Mouse (Mus musculus) embryo, embryonic 10.5 days (tissue): ENCODE measurements around the gene Gm38119.
"Not testable (repeated sequence)": the region's sequence is repeated elsewhere in the genome, so short reads cannot be mapped to it uniquely, and the experiment has no call there.

Experiments
- DNase-seq: peaks from one replicate; pipeline ENCODE4 v3.0.0-alpha.2; 2015; ENCODE audit warnings: low spot score

Gene Gm38119

GRCm38 (mm10) chr3:92738996-92739395 lies at the start of gene Gm38119:
Gene Gm38119, minus strand, starts transcription at chr3:92739096.
- no peak for DNase-seq

DNA sequence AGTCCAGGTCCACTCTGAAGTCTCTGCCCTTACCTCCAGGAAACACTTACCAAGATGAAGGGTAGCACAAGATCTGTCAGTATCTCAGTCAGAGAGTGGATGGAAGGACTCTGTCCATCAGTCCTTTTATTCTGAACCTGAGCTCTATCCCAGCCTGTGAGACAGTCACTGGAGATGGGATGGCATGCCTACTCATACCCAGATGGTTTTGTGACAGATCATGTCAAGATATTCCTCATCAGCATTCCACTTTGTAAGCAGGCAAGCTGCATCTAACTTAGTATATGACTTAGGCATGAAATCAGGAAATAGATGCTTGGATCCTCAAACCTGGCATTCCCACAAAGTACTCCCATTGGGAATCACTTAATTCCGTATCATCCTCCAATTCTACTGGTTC lies 39.9 kb upstream of the Gm38119 start, which contains the start of gene Lce1i:
Gene Lce1i, minus strand, starts transcription at position 101 of the 400 bp plus-strand sequence.
- no peak for DNase-seq

GRCm38 (mm10) chr3:92771573-92771972 lies 32.7 kb upstream of the Gm38119 start:
- DNase-seq: peak; percentile 39

GRCm38 (mm10) chr3:92764965-92765364 lies 26.1 kb upstream of the Gm38119 start, which contains the start of gene Lce1h:
Gene Lce1h, minus strand, starts transcription at chr3:92765065.
- no peak for DNase-seq

GRCm38 (mm10) chr3:92753197-92753596 lies 14.3 kb upstream of the Gm38119 start:
- peak; percentile 4 for DNase-seq

GRCm38 (mm10) chr3:92752238-92752637 lies 13.3 kb upstream of the Gm38119 start, which contains the start of gene Lce1g:
Gene Lce1g, minus strand, starts transcription at chr3:92752338.
- no peak for DNase-seq

DNA sequence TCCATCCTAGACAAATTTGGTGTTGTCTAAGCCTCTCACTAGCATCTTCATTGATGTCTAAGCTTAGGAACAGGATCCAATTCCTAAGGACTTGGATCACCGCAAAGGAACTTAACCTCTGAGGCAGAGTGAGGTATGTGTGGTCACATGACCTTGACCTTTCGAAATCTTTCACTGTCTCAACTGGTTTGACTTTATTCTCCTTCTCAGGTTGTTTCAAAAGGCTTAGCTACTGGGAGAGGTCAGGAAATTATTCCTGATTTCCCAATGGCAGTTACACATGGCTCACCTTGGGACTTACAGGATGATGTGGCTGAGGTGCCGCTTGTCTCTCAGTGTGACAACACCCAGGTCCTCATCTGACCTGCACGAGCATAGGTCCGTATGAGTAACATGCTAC lies 16.3 kb downstream of the Gm38119 start:
- no peak for DNase-seq

GRCm38 (mm10) chr3:92720250-92720649 lies 18.6 kb downstream of the Gm38119 start, which contains the start of gene Lce1f:
Gene Lce1f, minus strand, starts transcription at chr3:92720350.
- no peak for DNase-seq

DNA sequence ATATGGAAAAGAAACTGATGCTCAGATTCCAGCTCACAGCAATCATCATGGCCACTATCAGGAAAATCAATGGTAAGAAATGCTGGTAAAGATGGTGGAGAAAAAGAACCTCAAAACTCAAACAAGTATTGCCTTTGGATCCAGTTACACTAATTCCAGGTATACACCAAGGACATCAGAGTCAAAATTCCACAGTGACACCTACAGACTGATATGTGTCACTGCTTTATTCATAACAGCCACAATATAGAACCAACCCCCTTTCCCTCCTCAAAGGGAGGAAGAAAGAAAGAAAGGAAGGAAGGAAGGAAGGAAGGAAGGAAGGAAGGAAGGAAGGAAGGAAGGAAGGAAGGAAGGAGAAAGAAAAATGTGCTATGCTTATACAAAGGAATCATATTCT lies 23.8 kb downstream of the Gm38119 start:
- peak; percentile 3 for DNase-seq

GRCm38 (mm10) chr3:92708974-92709373 lies 29.9 kb downstream of the Gm38119 start, which contains the start of gene Lce1e:
Gene Lce1e, minus strand, starts transcription at chr3:92709074.
- DNase-seq: no peak

GRCm38 (mm10) chr3:92694613-92695012 lies 44.3 kb downstream of the Gm38119 start:
- DNase-seq: no peak

- no peak for DNase-seq
Measured at GRCm38 (mm10) chr3:92691688-92692087, 47.2 kb downstream of the Gm38119 start.

DNA sequence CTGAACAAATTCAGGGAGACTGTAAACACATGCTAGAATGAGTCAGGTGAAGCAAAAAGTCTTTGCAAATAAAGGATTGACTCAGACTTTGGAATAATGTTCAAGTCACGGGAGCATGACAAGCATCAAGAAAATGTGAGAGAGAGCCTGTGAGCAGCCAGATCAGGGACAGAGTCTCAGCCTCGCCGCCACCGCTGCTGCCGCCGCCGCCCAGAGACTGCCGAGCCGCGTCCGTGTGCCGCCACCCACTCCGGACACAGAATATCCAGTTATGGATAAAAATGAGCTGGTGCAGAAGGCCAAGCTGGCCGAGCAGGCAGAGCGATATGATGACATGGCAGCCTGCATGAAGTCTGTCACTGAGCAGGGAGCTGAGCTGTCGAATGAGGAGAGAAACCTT lies 49.7 kb downstream of the Gm38119 start:
- not testable (repeated sequence) for DNase-seq
